Mouse (Mus musculus): ENCODE results near the gene Fam171a2. TPM values are rescaled to one million over a fixed set of nuclear protein-coding genes. Genes with fewer than 3 reads are reported as not detected.
"Not testable (repeated sequence)": the region's sequence is repeated elsewhere in the genome, so short reads cannot be mapped to it uniquely, and the experiment has no call there.

The Fam171a2 gene
- polyA plus RNA-seq, 1 experiment from 2014 or later, result 8.1 TPM

DNA sequence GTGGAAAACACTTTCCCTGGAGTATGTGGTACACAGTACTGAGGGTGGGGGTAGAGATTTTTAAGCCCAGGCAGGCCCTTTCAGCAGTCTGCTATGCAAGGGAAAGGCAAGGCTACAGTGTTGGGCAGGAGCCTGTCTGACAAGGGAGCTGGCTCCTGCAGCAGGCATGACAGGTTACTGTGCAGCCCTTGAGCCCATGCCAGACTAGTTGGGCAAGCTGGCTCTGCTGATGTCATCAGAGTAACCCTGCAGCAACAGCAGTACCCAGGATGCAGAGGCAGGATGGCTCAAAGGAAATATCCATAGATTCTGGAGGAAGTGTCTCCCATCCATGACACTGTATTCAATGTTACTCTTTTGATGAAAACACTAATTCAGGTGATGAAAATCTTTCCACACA, 28.6 kb downstream of the Fam171a2 start:
- Histone ChIP-seq H3K9me3 (no peaks in the 10 kb centered on the region), H3K27ac (no peak overlapping the region), H3K4me2 (no peak overlapping the region), H3K4me1 (no peaks in the 10 kb centered on the region), H3K4me3 (no peak overlapping the region), H3K9ac (no peak overlapping the region), H3K27me3 (no peaks in the 10 kb centered on the region), H3K36me3 (no peaks in the 10 kb centered on the region)
- no peak for ATAC-seq (ENCODE audit: insufficient number of reproducible peaks, insufficient read depth, low FRiP score, low TSS enrichment, low read depth)

- Histone ChIP-seq H3K4me3 (no peak overlapping the region), H3K4me1 (no peaks in the 10 kb centered on the region), H3K4me2 (no peak overlapping the region), H3K9ac (no peak overlapping the region), H3K27ac (no peak overlapping the region), H3K27me3 (no peaks in the 10 kb centered on the region), H3K9me3 (no peaks in the 10 kb centered on the region), H3K36me3 (no peaks in the 10 kb centered on the region)
- 79% methylated on average over 1 of the region's 1 CpGs for WGBS
- no peak for ATAC-seq (ENCODE audit: insufficient number of reproducible peaks, insufficient read depth, low FRiP score, low TSS enrichment, low read depth)
These were observed 30.3 kb downstream of the Fam171a2 start for GRCm38 (mm10) chr11:102417160-102417559.

DNA sequence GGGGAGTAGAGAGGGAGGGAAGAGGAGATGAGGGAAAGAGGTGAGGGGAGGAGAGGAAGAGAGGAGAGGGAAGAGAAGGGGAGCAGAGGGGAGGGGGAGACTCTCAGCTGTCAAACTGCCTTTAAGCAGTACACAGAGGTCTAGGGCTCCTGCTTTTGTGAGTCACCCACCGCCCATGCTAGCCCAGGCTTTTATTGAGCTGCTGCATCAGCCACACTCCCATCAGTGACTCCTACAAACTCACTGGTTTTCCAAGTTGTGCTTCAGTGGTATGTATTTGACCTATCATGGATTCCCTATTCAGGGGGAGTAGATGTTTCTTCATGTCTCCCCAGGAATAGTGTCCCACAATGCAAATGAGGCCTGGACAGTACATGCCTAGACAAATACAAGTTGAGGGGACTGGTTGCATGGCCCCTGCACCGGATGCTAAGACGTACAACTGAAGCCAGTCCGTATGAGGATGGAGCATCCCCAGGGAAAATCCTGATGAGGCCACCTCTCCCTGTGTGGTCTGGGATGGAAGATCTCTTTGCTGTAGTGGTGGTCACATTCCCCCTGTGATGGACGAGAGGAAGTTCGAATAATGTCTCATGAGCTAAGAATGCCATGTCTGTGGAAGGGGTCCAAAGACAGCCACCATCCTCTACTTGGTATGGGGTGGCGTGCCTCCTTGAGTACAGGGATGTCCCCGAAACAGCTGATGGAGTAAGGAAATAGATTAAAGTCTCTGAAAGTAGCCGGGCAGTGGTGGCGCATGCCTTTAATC, 32.3 kb downstream of the Fam171a2 start:
- WGBS, result 72% methylated on average over 10 of the region's 10 CpGs
- Histone ChIP-seq H3K27me3 (no peaks in the 10 kb centered on the region), H3K27ac (no peak overlapping the region)

DNA sequence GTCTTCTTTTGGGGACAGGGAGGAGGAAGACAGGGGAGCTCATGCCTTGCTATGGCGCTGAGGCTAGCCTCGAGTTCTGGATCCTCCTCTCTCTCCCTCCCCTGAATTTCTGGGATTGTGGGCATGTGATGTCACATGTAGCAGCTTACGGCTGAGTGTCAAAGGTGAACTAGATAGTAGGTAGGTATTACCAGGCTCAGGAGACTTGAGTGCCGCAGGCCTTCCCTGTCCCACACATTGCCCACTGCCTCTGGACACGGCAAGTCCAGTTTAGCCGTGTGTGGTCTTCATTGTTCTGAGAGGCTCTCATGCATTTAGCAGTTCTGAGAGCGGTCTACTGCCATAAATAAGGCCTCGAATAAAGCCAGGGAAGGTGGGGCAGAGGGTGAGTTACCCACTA, 34.4 kb downstream of the Fam171a2 start:
- H3K4me2 ChIP-seq, result no peak overlapping the region
- no peak overlapping the region for H3K4me3 ChIP-seq
- no peaks in the 10 kb centered on the region for H3K36me3 ChIP-seq
- 0 out of 2 replicates have a peak, but pooled peaks cover 8% of the 10 kb centered on the region for H3K4me1 ChIP-seq
- WGBS, result 77% methylated on average over 8 of the region's 8 CpGs
- no peaks in the 10 kb centered on the region for H3K27me3 ChIP-seq
- H3K9me3 ChIP-seq, result no peaks in the 10 kb centered on the region
- H3K9ac ChIP-seq, result no peak overlapping the region
- no peak for ATAC-seq (ENCODE audit: insufficient number of reproducible peaks, insufficient read depth, low FRiP score, low TSS enrichment, low read depth)
- H3K27ac ChIP-seq, result no peak overlapping the region

More for the DNA sequence above, 32.3 kb downstream of the Fam171a2 start:
- Histone ChIP-seq H3K36me3 (no peaks in the 10 kb centered on the region), H3K4me1 (0 out of 2 replicates have a peak, but pooled peaks cover 8% of the 10 kb centered on the region), H3K9ac (no peak overlapping the region), H3K4me2 (no peak overlapping the region), H3K4me3 (no peak overlapping the region), H3K9me3 (no peaks in the 10 kb centered on the region)
- ATAC-seq (ENCODE audit: insufficient number of reproducible peaks, insufficient read depth, low FRiP score, low TSS enrichment, low read depth), result no peak

GRCm38 (mm10) chr11:102411704-102412103, 35.8 kb downstream of the Fam171a2 start:
- H3K4me1 ChIP-seq, result peaks cover 9% of the 10 kb centered on the region; the same call in 1 of the 2 replicates
- no peak overlapping the region for H3K27ac ChIP-seq
- H3K4me2 ChIP-seq, result no peak overlapping the region
- no peaks in the 10 kb centered on the region for H3K27me3 ChIP-seq
- no peaks in the 10 kb centered on the region for H3K9me3 ChIP-seq
- no peak overlapping the region for H3K9ac ChIP-seq
- WGBS, result 8% methylated on average over 11 of the region's 11 CpGs
- ATAC-seq (ENCODE audit: insufficient number of reproducible peaks, insufficient read depth, low FRiP score, low TSS enrichment, low read depth), result no peak
- H3K4me3 ChIP-seq, result no peak overlapping the region
- H3K36me3 ChIP-seq, result no peaks in the 10 kb centered on the region

DNA sequence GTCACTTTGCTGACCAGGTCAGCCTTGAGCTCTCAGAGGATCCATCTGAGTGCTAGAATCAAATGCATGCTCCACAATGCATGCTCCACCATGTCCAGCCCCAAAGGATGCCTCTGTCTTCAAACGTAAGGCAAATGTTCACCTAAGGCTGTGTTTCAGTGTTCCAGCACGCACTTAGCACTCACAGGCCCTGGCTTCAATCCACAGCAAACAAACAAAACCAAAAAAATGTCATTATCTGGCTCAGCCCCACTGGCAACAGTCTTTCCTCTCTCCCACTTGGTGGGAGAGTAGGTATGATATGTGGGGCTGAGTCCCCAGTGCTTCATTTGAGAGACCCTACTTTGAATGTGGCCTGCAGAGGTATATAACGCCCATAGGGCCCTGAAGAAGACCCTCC, 36.4 kb downstream of the Fam171a2 start:
- Histone ChIP-seq H3K4me3 (no peak overlapping the region), H3K9ac (no peak overlapping the region), H3K4me1 (peaks cover 15% of the 10 kb centered on the region), H3K27me3 (no peaks in the 10 kb centered on the region), H3K9me3 (no peaks in the 10 kb centered on the region), H3K4me2 (no peak overlapping the region), H3K36me3 (no peaks in the 10 kb centered on the region), H3K27ac (no peak overlapping the region)
- ATAC-seq (ENCODE audit: insufficient number of reproducible peaks, insufficient read depth, low FRiP score, low TSS enrichment, low read depth), result no peak
- WGBS, result 72% methylated on average over 3 of the region's 3 CpGs

GRCm38 (mm10) chr11:102410345-102410744, 37.1 kb downstream of the Fam171a2 start:
- H3K4me3 ChIP-seq; ATAC-seq (ENCODE audit: insufficient number of reproducible peaks, insufficient read depth, low FRiP score, low TSS enrichment, low read depth); H3K36me3 ChIP-seq; H3K27me3 ChIP-seq; H3K27ac ChIP-seq; H3K9me3 ChIP-seq; H3K9ac ChIP-seq; H3K4me2 ChIP-seq: not testable (repeated sequence)
- WGBS, result 89% methylated on average over 3 of the region's 3 CpGs
- peaks cover 22% of the 10 kb centered on the region for H3K4me1 ChIP-seq

GRCm38 (mm10) chr11:102409795-102410330, 37.6 kb downstream of the Fam171a2 start:
- WGBS, result 77% methylated on average over 3 of the region's 3 CpGs
- H3K4me3 ChIP-seq, result no peak overlapping the region
- H3K9me3 ChIP-seq, result no peaks in the 10 kb centered on the region
- no peaks in the 10 kb centered on the region for H3K27me3 ChIP-seq
- 0 out of 2 replicates have a peak overlapping the region, but pooled peaks have one; percentile 17 for H3K9ac ChIP-seq
- no peak overlapping the region for H3K4me2 ChIP-seq
- no peak overlapping the region for H3K27ac ChIP-seq
- no peak for ATAC-seq (ENCODE audit: insufficient number of reproducible peaks, insufficient read depth, low FRiP score, low TSS enrichment, low read depth)
- H3K36me3 ChIP-seq, result peaks cover 3% of the 10 kb centered on the region
- H3K4me1 ChIP-seq, result peaks cover 27% of the 10 kb centered on the region

DNA sequence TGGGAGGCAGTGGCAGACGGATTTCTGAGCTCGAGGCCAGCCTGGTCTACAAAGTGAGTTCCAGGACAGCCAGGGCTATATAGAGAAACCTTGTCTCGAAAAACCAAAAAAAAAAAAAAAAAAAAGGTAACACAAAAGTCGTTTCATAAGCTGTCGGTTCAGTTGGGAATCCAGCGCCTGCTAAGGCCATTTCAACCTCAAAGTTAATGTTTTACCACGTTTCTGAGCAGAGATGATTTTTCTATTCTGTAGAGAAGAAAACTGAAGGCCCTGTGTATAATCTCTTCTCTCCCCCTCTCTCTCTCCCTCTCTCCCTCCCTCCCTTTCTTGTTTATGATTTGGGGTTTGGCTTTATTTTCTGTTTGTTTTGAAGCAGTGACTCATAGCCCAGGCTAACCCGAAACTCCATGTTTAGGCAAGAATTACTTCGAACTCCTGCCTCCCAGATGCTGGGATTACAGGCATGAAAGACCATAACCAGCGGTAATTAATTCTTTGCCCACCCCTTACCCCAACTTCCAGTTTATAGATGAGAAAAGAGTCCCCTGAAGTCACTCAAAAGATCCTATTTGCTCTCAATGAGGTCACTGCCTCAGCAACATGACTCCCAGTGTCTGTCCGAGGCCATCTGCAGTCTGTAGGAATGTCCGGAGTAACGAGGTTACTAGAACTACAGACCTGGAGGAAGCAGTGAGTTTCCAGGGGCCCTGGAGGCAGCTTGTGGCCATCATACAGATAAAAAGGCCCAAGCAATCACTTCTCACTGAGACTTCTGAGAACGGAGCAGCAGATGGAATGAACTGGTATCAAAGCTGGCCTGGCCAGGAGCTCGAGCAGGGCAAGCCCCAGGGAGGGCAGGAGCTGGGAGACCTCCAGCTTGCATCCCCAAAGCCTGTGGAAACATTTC, 38.3 kb downstream of the Fam171a2 start:
- Histone ChIP-seq H3K4me2 (peak overlapping the region; percentile 94), H3K9ac (peak overlapping the region; percentile 88), H3K9me3 (no peaks in the 10 kb centered on the region), H3K36me3 (peaks cover 11% of the 10 kb centered on the region), H3K27ac (peak overlapping the region; percentile 92), H3K4me1 (peaks cover 32% of the 10 kb centered on the region), H3K4me3 (peak overlapping the region; percentile 84), H3K27me3 (no peaks in the 10 kb centered on the region)
- WGBS, result 33% methylated on average over 15 of the region's 15 CpGs
- no peak for ATAC-seq (ENCODE audit: insufficient number of reproducible peaks, insufficient read depth, low FRiP score, low TSS enrichment, low read depth)

GRCm38 (mm10) chr11:102408344-102408876, 39.1 kb downstream of the Fam171a2 start:
- H3K36me3 ChIP-seq, result peaks cover 18% of the 10 kb centered on the region
- H3K9ac ChIP-seq, result peak overlapping the region; percentile 88
- peaks cover 32% of the 10 kb centered on the region for H3K4me1 ChIP-seq
- H3K4me3 ChIP-seq, result peak overlapping the region; percentile 84
- WGBS, result under 1% methylated on average over 32 of the region's 32 CpGs
- H3K4me2 ChIP-seq, result peak overlapping the region; percentile 94
- no peaks in the 10 kb centered on the region for H3K9me3 ChIP-seq
- peak; percentile 90 for ATAC-seq (ENCODE audit: insufficient number of reproducible peaks, insufficient read depth, low FRiP score, low TSS enrichment, low read depth)
- H3K27ac ChIP-seq, result peak overlapping the region; percentile 92
- H3K27me3 ChIP-seq, result no peaks in the 10 kb centered on the region

- peak within 1 kb of the TSS; percentile 88 for H3K9ac ChIP-seq
These were observed 39.7 kb downstream of the Fam171a2 start, which contains the start of gene Slc25a39 for GRCm38 (mm10) chr11:102407834-102408215. TSS of gene Slc25a39 (minus strand) at chr11:102407946.

More at GRCm38 (mm10) chr11:102407834-102408215, 39.7 kb downstream of the Fam171a2 start, which contains the start of gene Slc25a39:
- under 1% methylated on average over 19 of the region's 19 CpGs for WGBS
- H3K4me3 ChIP-seq, result peak within 1 kb of the TSS; percentile 84
- peaks cover 32% of the 10 kb centered on the region for H3K4me1 ChIP-seq
- no peaks in the 10 kb centered on the region for H3K9me3 ChIP-seq
- H3K27me3 ChIP-seq, result no peaks in the 10 kb centered on the region
- H3K27ac ChIP-seq, result peak within 1 kb of the TSS; percentile 92
- ATAC-seq (ENCODE audit: insufficient number of reproducible peaks, insufficient read depth, low FRiP score, low TSS enrichment, low read depth), result no peak
- peak within 1 kb of the TSS; percentile 94 for H3K4me2 ChIP-seq
- H3K36me3 ChIP-seq, result peaks cover 24% of the 10 kb centered on the region

All from embryonic facial prominence, embryonic 13.5 days (tissue).